Mouse (Mus musculus): ENCODE measurements around the gene Rhoh. TPM values are rescaled to one million over a fixed set of nuclear protein-coding genes. Genes with fewer than 3 reads are reported as not detected.

The Rhoh gene
- total and polyA plus RNA-seq, 3 experiments = 12.1 to 22.1 (median 18.9) TPM

- DNase-seq (ENCODE audit: extremely low read depth) = no peak
- Histone ChIP-seq H3K4me2 (ENCODE audit: insufficient read depth, low read depth, poor library complexity, severe bottlenecking) (no peak overlapping the region), H3K9me3 (replicated peaks; ENCODE audit: low read length) (peaks cover 10% of the 10 kb centered on the region), H3K4me3 (replicated peaks in 1 of 3; ENCODE audit: low read depth in 2 of 3, low read length in 2 of 3, poor library complexity in 1 of 3) (no peak overlapping the region), H3K9ac (ENCODE audit: insufficient read depth, low read depth) (no peak overlapping the region), H3K27me3 (replicated peaks) (no peaks in the 10 kb centered on the region), H3K79me2 (replicated peaks; ENCODE audit: control insufficient read depth, extremely low read depth, insufficient read depth, poor library complexity, severe bottlenecking) (no peaks in the 10 kb centered on the region), H3K36me3 (replicated peaks in 1 of 2; ENCODE audit: control insufficient read depth in 1 of 2, insufficient read depth in 1 of 2, low read length in 1 of 2) (no peaks in the 10 kb centered on the region), H3K4me1 (ENCODE audit: control insufficient read depth in 1 of 2, insufficient read depth in 2 of 2) (peaks cover 0 to 14% of the 10 kb centered on the region in 2 experiments; a peak in 2 of 4 replicates), H3K27ac (ENCODE audit: insufficient read depth, low read depth) (no peak overlapping the region)
- no peak for TF ChIP-seq USF1 (IDR thresholded peaks at IDR 0.05; ENCODE audit: low read depth, low read length)
- TF ChIP-seq MAX (IDR thresholded peaks at IDR 0.05; ENCODE audit: low read length) = no peak
- TF ChIP-seq JUN (IDR thresholded peaks at IDR 0.05; ENCODE audit: insufficient read depth, low read depth, low read length) = no peak
- TF ChIP-seq MYC (IDR thresholded peaks at IDR 0.05; ENCODE audit: low read depth, low read length) = no peak
- TF ChIP-seq RCOR1 (conservative IDR thresholded peaks at IDR 0.05; ENCODE audit: low read depth, low read length) = no peak
- no peak for TF ChIP-seq CHD1 (IDR thresholded peaks at IDR 0.05; ENCODE audit: low read depth, low read length)
- TF ChIP-seq NELFE (IDR thresholded peaks at IDR 0.05; ENCODE audit: low read depth, low read length) = no peak
- TF ChIP-seq POLR2A (IDR thresholded peaks at IDR 0.05; ENCODE audit: low read depth, low read length) = no peak
- TF ChIP-seq KAT2A (IDR thresholded peaks at IDR 0.05; ENCODE audit: insufficient replicate concordance, low read length) = no peak
- TF ChIP-seq CHD2 (IDR thresholded peaks at IDR 0.05; ENCODE audit: low read length) = no peak
- TF ChIP-seq ZNF384 (IDR thresholded peaks at IDR 0.05; ENCODE audit: low read depth, low read length) = no peak
- no peak for TF ChIP-seq MAFK (IDR thresholded peaks at IDR 0.05; ENCODE audit: insufficient replicate concordance, low read length)
- no peak for TF ChIP-seq HCFC1 (IDR thresholded peaks at IDR 0.05; ENCODE audit: low read depth, low read length)
- dilution Hi-C loops (cut with MboI; ENCODE audit: extremely low pct_ligation_motif_present, extremely low pct_unique_long_range_greater_than_20kb, low sequenced_read_pairs) (no loop called here), in situ Hi-C loops (cut with MboI; ENCODE audit: low pct_ligation_motif_present, low pct_unique_long_range_greater_than_20kb, low sequenced_read_pairs) (no loop called here)
Measured at GRCm38 (mm10) chr5:65902811-65903210, 41.8 kb downstream of the Rhoh start.

- Histone ChIP-seq H3K27ac (ENCODE audit: insufficient read depth, low read depth) (no peak overlapping the region), H3K4me1 (ENCODE audit: control insufficient read depth in 1 of 2, insufficient read depth in 2 of 2) (peaks cover 0 to 5% of the 10 kb centered on the region in 2 experiments; a peak in 1 of 4 replicates), H3K36me3 (replicated peaks in 1 of 2; ENCODE audit: control insufficient read depth in 1 of 2, insufficient read depth in 1 of 2, low read length in 1 of 2) (no peaks in the 10 kb centered on the region), H3K79me2 (replicated peaks; ENCODE audit: control insufficient read depth, extremely low read depth, insufficient read depth, poor library complexity, severe bottlenecking) (no peaks in the 10 kb centered on the region), H3K9me3 (replicated peaks; ENCODE audit: low read length) (peaks cover 10% of the 10 kb centered on the region), H3K4me2 (ENCODE audit: insufficient read depth, low read depth, poor library complexity, severe bottlenecking) (no peak overlapping the region), H3K4me3 (replicated peaks in 1 of 3; ENCODE audit: low read depth in 2 of 3, low read length in 2 of 3, poor library complexity in 1 of 3) (no peak overlapping the region), H3K9ac (ENCODE audit: insufficient read depth, low read depth) (no peak overlapping the region), H3K27me3 (replicated peaks) (no peaks in the 10 kb centered on the region)
- in situ Hi-C loops (cut with MboI; ENCODE audit: low pct_ligation_motif_present, low pct_unique_long_range_greater_than_20kb, low sequenced_read_pairs) = no loop called here
- dilution Hi-C loops (cut with MboI; ENCODE audit: extremely low pct_ligation_motif_present, extremely low pct_unique_long_range_greater_than_20kb, low sequenced_read_pairs) = no loop called here
- DNase-seq (ENCODE audit: extremely low read depth) = no peak
- TF ChIP-seq KAT2A (IDR thresholded peaks at IDR 0.05; ENCODE audit: insufficient replicate concordance, low read length) = no peak
- no peak for TF ChIP-seq ZKSCAN1 (IDR thresholded peaks at IDR 0.05; ENCODE audit: borderline replicate concordance, low read depth, low read length)
- no peak for TF ChIP-seq HCFC1 (IDR thresholded peaks at IDR 0.05; ENCODE audit: low read depth, low read length)
- TF ChIP-seq RCOR1 (conservative IDR thresholded peaks at IDR 0.05; ENCODE audit: low read depth, low read length) = no peak
- TF ChIP-seq EP300 (IDR thresholded peaks at IDR 0.05; ENCODE audit: low read length) = no peak
- no peak for TF ChIP-seq ZMIZ1 (IDR thresholded peaks at IDR 0.05; ENCODE audit: low read depth, low read length)
- TF ChIP-seq MXI1 (IDR thresholded peaks at IDR 0.05; ENCODE audit: low read depth, low read length) = no peak
- no peak for TF ChIP-seq NELFE (IDR thresholded peaks at IDR 0.05; ENCODE audit: low read depth, low read length)
- no peak for TF ChIP-seq E2F4 (IDR thresholded peaks at IDR 0.05; ENCODE audit: insufficient replicate concordance, low read depth, low read length)
- no peak for TF ChIP-seq IRF4 (IDR thresholded peaks at IDR 0.05; ENCODE audit: low read depth, low read length)
- TF ChIP-seq GABPA (IDR thresholded peaks at IDR 0.05; ENCODE audit: insufficient replicate concordance, low read depth, low read length) = no peak
- TF ChIP-seq CHD2 (IDR thresholded peaks at IDR 0.05; ENCODE audit: low read length) = no peak
- TF ChIP-seq MEF2A (IDR thresholded peaks at IDR 0.05; ENCODE audit: borderline replicate concordance, low read depth, low read length) = no peak
Measured at GRCm38 (mm10) chr5:65904476-65904875, 43.5 kb downstream of the Rhoh start.

Measured in CH12.LX (cell line).